Mouse (Mus musculus) adrenal gland, postnatal 36 days (tissue): ENCODE measurements at regions not wholly inside any gene's neighbourhood (a gene's known extent, or its start where the extent isn't known, plus 50 kb on each side); places are given as distances from the start of the nearest gene placed in this dataset.

ENCODE experiments used
- DNase-seq, 2 experiments: peaks; one replicate each; pipeline ENCODE4 v3.0.0; 2021; ENCODE audit warnings: mixed read lengths in 1 of 2

GRCm38 (mm10) chr2:73041475-73041874 lies 55.0 kb upstream of the Gm11084 start:
- no peak for DNase-seq

- DNase-seq = no peak
These were observed 53.5 kb upstream of the Gm11084 start for GRCm38 (mm10) chr2:73040031-73040430.

GRCm38 (mm10) chr2:73039300-73039699 lies 52.8 kb upstream of the Gm11084 start:
- DNase-seq = no peak

- DNase-seq = peak in 1 of 2 experiments; percentile 43
These were observed 51.8 kb upstream of the Gm11084 start for GRCm38 (mm10) chr2:73038290-73038732.

GRCm38 (mm10) chr2:73037266-73038046 lies 50.9 kb upstream of the Gm11084 start:
- no peak for DNase-seq
